Mouse (Mus musculus) kidney, postnatal 0 days (tissue): ENCODE data around the gene Mllt1. TPM values are rescaled to one million over a fixed set of nuclear protein-coding genes. Genes with fewer than 3 reads are reported as not detected.

ENCODE experiments used
- ATAC-seq: fragments of 200-750 bp; cut with Nextera tagmentation; replicated peaks from 2 replicates; pipeline ENCODE4 v1.8.0; 2017; ENCODE audit warnings: low read depth, moderate number of reproducible peaks, moderate TSS enrichment, moderate library complexity; ENCODE audit not compliant: low FRiP score
- DNase-seq: peaks from one replicate; pipeline ENCODE4 v3.0.0-alpha.2; 2016; ENCODE audit warnings: low spot score
- H3K27ac ChIP-seq: fragments of 300-500 bp; sonication (generic); 2 replicates; pipeline ENCODE4 v1.5.1; 2014; ENCODE audit warnings: mild to moderate bottlenecking
- H3K27me3 ChIP-seq: fragments of 300-500 bp; sonication (generic); 2 replicates; pipeline ENCODE4 v1.6.1; 2014; ENCODE audit warnings: low read length, mixed read lengths; ENCODE audit not compliant: insufficient read depth
- H3K36me3 ChIP-seq: fragments of 300-500 bp; sonication (generic); 2 replicates; pipeline ENCODE4 v1.6.1; 2014; ENCODE audit warnings: low read length, mixed read lengths; ENCODE audit not compliant: insufficient read depth
- H3K4me1 ChIP-seq: fragments of 300-500 bp; sonication (generic); replicated peaks from 2 replicates; pipeline ENCODE4 v1.6.1; 2014; ENCODE audit warnings: antibody characterized with exemption, low read length, mixed read lengths; ENCODE audit not compliant: insufficient read depth
- H3K4me2 ChIP-seq: fragments of 300-500 bp; sonication (generic); 2 replicates; pipeline ENCODE4 v1.6.1; 2014; ENCODE audit warnings: mild to moderate bottlenecking, low read length, moderate library complexity, mixed read lengths
- H3K4me3 ChIP-seq: fragments of 300-500 bp; sonication (generic); replicated peaks from 2 replicates; pipeline ENCODE4 v1.5.1; 2014; ENCODE audit warnings: low read depth, low read length
- H3K9ac ChIP-seq: fragments of 300-500 bp; sonication (generic); 2 replicates; pipeline ENCODE4 v1.6.1; 2014; ENCODE audit warnings: low read depth, low read length
- H3K9me3 ChIP-seq: fragments of 300-500 bp; sonication (generic); replicated peaks from 2 replicates; pipeline ENCODE4 v1.6.1; 2016; ENCODE audit warnings: low read length, inconsistent platforms, mixed read lengths
- CTCF ChIP-seq: IDR thresholded peaks from 2 replicates; pipeline ENCODE4 v1.5.1; 2016; ENCODE audit warnings: antibody characterized with exemption, low read depth, mild to moderate bottlenecking, moderate library complexity
- WGBS: fragments of 180-500 bp; shearing (Covaris S2); extraction: QIAGEN DNeasy Blood & Tissue Kit; methylation state at CpG from one replicate; pipeline ENCODE4 v1.1.7; 2014; 5-methylcytosine and 5-hydroxymethylcytosine counted together
- polyA plus RNA-seq: library from polyadenylated mRNA; unstranded; fragments of >200 nt; fragmentation: Nextera tagmentation; extraction: Ambion mirVana; gene quantifications from 2 replicates; pipeline ENCODE4 v1.2.1, GENCODE M21; 2015

Gene Mllt1
- polyA plus RNA-seq, 1 experiment from 2014 or later, result 27.4 TPM

- no peak for TF ChIP-seq CTCF
- Histone ChIP-seq H3K27me3 (no peaks in the 10 kb centered on the region), H3K4me2 (no peak overlapping the region), H3K9ac (no peak overlapping the region), H3K27ac (no peak overlapping the region), H3K36me3 (no peaks in the 10 kb centered on the region), H3K9me3 (no peaks in the 10 kb centered on the region), H3K4me3 (no peak overlapping the region), H3K4me1 (no peaks in the 10 kb centered on the region)
- DNase-seq (no peak), ATAC-seq (no peak)
- WGBS, result 73% methylated on average over 3 of the region's 3 CpGs
Observed at GRCm38 (mm10) chr17:56851167-56851566, 84.0 kb downstream of the Mllt1 start.

- H3K27ac ChIP-seq, result no peak overlapping the region
- H3K4me1 ChIP-seq, result no peaks in the 10 kb centered on the region
- no peak overlapping the region for H3K4me2 ChIP-seq
- no peak overlapping the region for H3K9ac ChIP-seq
- no peaks in the 10 kb centered on the region for H3K36me3 ChIP-seq
- no peak overlapping the region for H3K4me3 ChIP-seq
- DNase-seq (no peak), ATAC-seq (no peak)
- 82% methylated on average over 13 of the region's 13 CpGs for WGBS
- H3K9me3 ChIP-seq, result no peaks in the 10 kb centered on the region
- TF ChIP-seq CTCF, result no peak
- no peaks in the 10 kb centered on the region for H3K27me3 ChIP-seq
Observed at GRCm38 (mm10) chr17:56849710-56850109, 85.5 kb downstream of the Mllt1 start.

- no peak overlapping the region for H3K27ac ChIP-seq
- no peaks in the 10 kb centered on the region for H3K36me3 ChIP-seq
- ATAC-seq (no peak), DNase-seq (no peak)
- no peak for TF ChIP-seq CTCF
- no peaks in the 10 kb centered on the region for H3K4me1 ChIP-seq
- no peaks in the 10 kb centered on the region for H3K27me3 ChIP-seq
- H3K9me3 ChIP-seq, result no peaks in the 10 kb centered on the region
- no peak overlapping the region for H3K4me2 ChIP-seq
- no peak overlapping the region for H3K9ac ChIP-seq
- WGBS, result 79% methylated on average over 5 of the region's 5 CpGs
- no peak overlapping the region for H3K4me3 ChIP-seq
Observed at GRCm38 (mm10) chr17:56848785-56849184, 86.4 kb downstream of the Mllt1 start.

- Histone ChIP-seq H3K27ac (no peak overlapping the region), H3K9ac (no peak overlapping the region), H3K4me1 (no peaks in the 10 kb centered on the region), H3K4me2 (no peak overlapping the region), H3K27me3 (no peaks in the 10 kb centered on the region), H3K36me3 (no peaks in the 10 kb centered on the region), H3K4me3 (no peak overlapping the region), H3K9me3 (no peaks in the 10 kb centered on the region)
- ATAC-seq (no peak), DNase-seq (no peak)
- no peak for TF ChIP-seq CTCF
- 84% methylated on average over 5 of the region's 5 CpGs for WGBS
Observed at GRCm38 (mm10) chr17:56843678-56844077, 91.5 kb downstream of the Mllt1 start.

Other genes with a start within 250 kb of the Mllt1 start
- 683 and 742 TPM in 2 replicates for gene Ndufa11, start 217.6 kb downstream of the Mllt1 start, polyA plus RNA-seq
- gene Vmac, start 217.4 kb downstream of the Mllt1 start, polyA plus RNA-seq, result 24.4 and 27.4 TPM in 2 replicates
- gene Nrtn, start 177.9 kb downstream of the Mllt1 start, polyA plus RNA-seq, result 8.7 and 11.8 TPM in 2 replicates
- 37.3 and 38.8 TPM in 2 replicates for gene Dus3l, start 170.7 kb downstream of the Mllt1 start, polyA plus RNA-seq
- 0.59 and 0.71 TPM in 2 replicates for gene Prr22, start 165.2 kb downstream of the Mllt1 start, polyA plus RNA-seq
- 1.6 and 2.1 TPM in 2 replicates for gene Rfx2, start 104.4 kb downstream of the Mllt1 start, polyA plus RNA-seq
- gene Acsbg2, start 61.0 kb downstream of the Mllt1 start, polyA plus RNA-seq, result not detected in 2 replicates
- gene 1700061G19Rik, start 59.9 kb downstream of the Mllt1 start, polyA plus RNA-seq, result 0.11 and 0.13 TPM in 2 replicates
- gene Acer1, start 46.7 kb upstream of the Mllt1 start, polyA plus RNA-seq, result not detected in 2 replicates
- gene Clpp, start 54.9 kb upstream of the Mllt1 start, polyA plus RNA-seq, result 145 and 149 TPM in 2 replicates
- gene Alkbh7, start 61.9 kb upstream of the Mllt1 start, polyA plus RNA-seq, result 61.2 and 65.7 TPM in 2 replicates
- gene Pspn, start 64.6 kb upstream of the Mllt1 start, polyA plus RNA-seq, result 0.55 TPM in 1 of 2 replicates, not detected in the other
- 46.7 and 50.3 TPM in 2 replicates for gene Gtf2f1, start 75.9 kb upstream of the Mllt1 start, polyA plus RNA-seq
- gene Gm17949, start 76.1 kb upstream of the Mllt1 start, polyA plus RNA-seq, result 0.38 TPM in 1 of 2 replicates, not detected in the other
- gene Khsrp, start 96.1 kb upstream of the Mllt1 start, polyA plus RNA-seq, result 35.6 and 36.2 TPM in 2 replicates
- not detected in 2 replicates for gene Slc25a41, start 106.2 kb upstream of the Mllt1 start, polyA plus RNA-seq
- 82.4 and 90.9 TPM in 2 replicates for gene Crb3, start 123.7 kb upstream of the Mllt1 start, polyA plus RNA-seq
- 10.2 and 10.7 TPM in 2 replicates for gene Slc25a23, start 124.4 kb upstream of the Mllt1 start, polyA plus RNA-seq
- 4.2 and 5.1 TPM in 2 replicates for gene Dennd1c, start 143.1 kb upstream of the Mllt1 start, polyA plus RNA-seq
- 15.4 and 16.4 TPM in 2 replicates for gene Tubb4a, start 152.4 kb upstream of the Mllt1 start, polyA plus RNA-seq
- 6.1 and 6.8 TPM in 2 replicates for gene Tnfsf9, start 169.9 kb upstream of the Mllt1 start, polyA plus RNA-seq
- 0.28 TPM in 1 of 2 replicates, not detected in the other for gene Cd70, start 214.4 kb upstream of the Mllt1 start, polyA plus RNA-seq